Mouse (Mus musculus): ENCODE data around the gene Trim72.

GRCm38 (mm10) chr7:128049254-128049653 lies 45.5 kb downstream of the Trim72 start:
- TF ChIP-seq EP300 (IDR thresholded peaks at IDR 0.05; ENCODE audit: low read depth): no peak
- TF ChIP-seq CTCF (IDR thresholded peaks at IDR 0.05; ENCODE audit: low read depth): no peak
